In genomic region chr10:14045745-14046144, GRCm38 (mm10) we compare ENCODE assay signal across 8 mouse cellular contexts.
DNase-seq lines count a peak whose midpoint lies in the region; ATAC-seq lines count a peak whose summit lies in the region.

No protein-coding gene starts in this region.

- DNase-seq in adrenal gland, adult (ENCODE audit: inconsistent age in 2 of 2, low spot score in 1 of 2): peak; percentile 40 to 79
- DNase-seq in adrenal gland, postnatal 10 days: no peak
- DNase-seq in lung, postnatal 36 days: peak; percentile 42
- no peak for DNase-seq in lung, postnatal 14 days
- DNase-seq in thymus, postnatal 10 days (ENCODE audit: low spot score in 2 of 2): peak; percentile 65
- DNase-seq in frontal cortex, postnatal 36 days (ENCODE audit: low spot score in 2 of 2): no peak
- DNase-seq in left cerebral cortex, postnatal 14 days (ENCODE audit: low spot score in 2 of 2): no peak

- intact Hi-C loops in left cerebral cortex, postnatal 14 days (cut with DNase I): loop anchor here (5.0 kb wide), 1 partner anchor 78 kb away; the partner anchor contains the start of gene Hivep2

- ATAC-seq in hematopoietic stem cell, adult 5-6 weeks (replicated peaks in 1 of 2; ENCODE audit: insufficient read depth in 1 of 2, low FRiP score in 2 of 2, low TSS enrichment in 1 of 2, low read depth in 1 of 2, poor library complexity in 2 of 2, severe bottlenecking in 2 of 2): peak; percentile 83 to 91

Comparison
In these comparisons a context has a peak if more than half of its experiments do, and no peak if none do; other contexts are left out.
1. DNase-seq: peak in adrenal gland, adult (2 of 2), lung, postnatal 36 days (single experiment) and thymus, postnatal 10 days (2 of 2); none in adrenal gland, postnatal 10 days (single experiment), lung, postnatal 14 days (single experiment), frontal cortex, postnatal 36 days (0 of 2) and left cerebral cortex, postnatal 14 days (0 of 2).